Mouse (Mus musculus) cortical plate, adult 2 months (tissue): ENCODE results near the gene Prickle2. TPM values are rescaled to one million over a fixed set of nuclear protein-coding genes. Genes with fewer than 3 reads are reported as not detected.

Experiments
- H3K27ac ChIP-seq: fragments of 200-500 bp; 2 replicates; pipeline ENCODE4 v1.5.1; 2012; ENCODE audit warnings: low read length, control low read depth, inconsistent platforms; ENCODE audit not compliant: insufficient read depth
- H3K4me1 ChIP-seq: fragments of 200-500 bp; 2 replicates; pipeline ENCODE4 v1.6.1; 2011; ENCODE audit warnings: low read length; ENCODE audit not compliant: control insufficient read depth, insufficient read depth
- H3K4me3 ChIP-seq: fragments of 200-500 bp; 2 replicates; pipeline ENCODE4 v1.5.1; 2011; ENCODE audit warnings: mild to moderate bottlenecking, low read length, control low read depth; ENCODE audit not compliant: insufficient read depth
- CTCF ChIP-seq: fragments of 200-500 bp; IDR thresholded peaks from 2 replicates; pipeline ENCODE4 v1.5.1; 2011; ENCODE audit warnings: mild to moderate bottlenecking, control low read depth, low read length; ENCODE audit not compliant: insufficient read depth; ENCODE audit errors: extremely low read depth
- POLR2A ChIP-seq: fragments of 200-500 bp; IDR thresholded peaks from 2 replicates; pipeline ENCODE4 v1.6.1; 2011; ENCODE audit warnings: mild to moderate bottlenecking, low read length, control low read depth; ENCODE audit not compliant: insufficient read depth; ENCODE audit errors: extremely low read depth
- polyA plus RNA-seq: library from polyadenylated mRNA; depleted of rRNA; stranded (reverse); fragments of >200 nt; gene quantifications from 2 replicates; pipeline ENCODE4 v1.2.3, GENCODE M21; 2012

Prickle2 gene
- polyA plus RNA-seq, 1 experiment: 58.6 TPM

- Histone ChIP-seq H3K4me1 (peaks cover 5% of the 10 kb centered on the region; the same call in 1 of the 2 replicates), H3K27ac (no peak overlapping the region), H3K4me3 (no peak overlapping the region)
- TF ChIP-seq POLR2A: no peak
- TF ChIP-seq CTCF: no peak
These were observed 194.0 kb downstream of the Prickle2 start for GRCm38 (mm10) chr6:92512001-92512400.

GRCm38 (mm10) chr6:92509712-92510111 lies 196.2 kb downstream of the Prickle2 start:
- peaks cover 5% of the 10 kb centered on the region; the same call in 1 of the 2 replicates for H3K4me1 ChIP-seq
- no peak overlapping the region for H3K4me3 ChIP-seq
- no peak for TF ChIP-seq CTCF
- no peak for TF ChIP-seq POLR2A
- no peak overlapping the region for H3K27ac ChIP-seq

GRCm38 (mm10) chr6:92506276-92506675 lies 199.7 kb downstream of the Prickle2 start:
- TF ChIP-seq POLR2A: no peak
- no peak for TF ChIP-seq CTCF
- Histone ChIP-seq H3K27ac (no peak overlapping the region), H3K4me1 (peaks cover 2% of the 10 kb centered on the region; the same call in 1 of the 2 replicates), H3K4me3 (no peak overlapping the region)

- Histone ChIP-seq H3K27ac (no peak overlapping the region), H3K4me1 (peaks cover 8% of the 10 kb centered on the region), H3K4me3 (no peak overlapping the region)
- TF ChIP-seq CTCF (no peak), POLR2A (no peak)
These were observed 206.5 kb downstream of the Prickle2 start for GRCm38 (mm10) chr6:92499449-92499848.

- H3K27ac ChIP-seq: no peak overlapping the region
- H3K4me1 ChIP-seq: peaks cover 8% of the 10 kb centered on the region
- TF ChIP-seq POLR2A (no peak), CTCF (no peak)
- no peak overlapping the region for H3K4me3 ChIP-seq
These were observed 207.4 kb downstream of the Prickle2 start for GRCm38 (mm10) chr6:92498574-92498973.

GRCm38 (mm10) chr6:92497279-92497678 lies 208.7 kb downstream of the Prickle2 start:
- Histone ChIP-seq H3K27ac (no peak overlapping the region), H3K4me1 (peaks cover 10% of the 10 kb centered on the region), H3K4me3 (no peak overlapping the region)
- no peak for TF ChIP-seq CTCF
- no peak for TF ChIP-seq POLR2A

- H3K4me1 ChIP-seq: peaks cover 10% of the 10 kb centered on the region
- H3K4me3 ChIP-seq: no peak overlapping the region
- H3K27ac ChIP-seq: no peak overlapping the region
- TF ChIP-seq CTCF: no peak
- TF ChIP-seq POLR2A: no peak
These were observed 210.5 kb downstream of the Prickle2 start for GRCm38 (mm10) chr6:92495500-92495899.

- Histone ChIP-seq H3K27ac (peak overlapping the region; percentile 51), H3K4me1 (peaks cover 4% of the 10 kb centered on the region; the same call in 1 of the 2 replicates), H3K4me3 (peak overlapping the region; percentile 74; the same call in 1 of the 2 replicates)
- TF ChIP-seq POLR2A (no peak), CTCF (no peak)
These were observed 224.3 kb downstream of the Prickle2 start for GRCm38 (mm10) chr6:92481690-92481956.

GRCm38 (mm10) chr6:92480941-92481689 lies 224.8 kb downstream of the Prickle2 start:
- Histone ChIP-seq H3K27ac (peak overlapping the region; percentile 51), H3K4me3 (peak overlapping the region; percentile 74), H3K4me1 (peaks cover 7% of the 10 kb centered on the region; the same call in 1 of the 2 replicates)
- TF ChIP-seq POLR2A (peak; percentile 69), CTCF (no peak)

GRCm38 (mm10) chr6:92478612-92479011 lies 227.3 kb downstream of the Prickle2 start:
- TF ChIP-seq CTCF: 0 out of 2 replicates have a peak, but pooled peaks have one; percentile 10
- TF ChIP-seq POLR2A: no peak
- Histone ChIP-seq H3K4me1 (peaks cover 7% of the 10 kb centered on the region; the same call in 1 of the 2 replicates), H3K4me3 (peak overlapping the region; percentile 74), H3K27ac (peak overlapping the region; percentile 20)
